37 mouse cellular contexts compared by ENCODE assay signal in the genomic region with DNA sequence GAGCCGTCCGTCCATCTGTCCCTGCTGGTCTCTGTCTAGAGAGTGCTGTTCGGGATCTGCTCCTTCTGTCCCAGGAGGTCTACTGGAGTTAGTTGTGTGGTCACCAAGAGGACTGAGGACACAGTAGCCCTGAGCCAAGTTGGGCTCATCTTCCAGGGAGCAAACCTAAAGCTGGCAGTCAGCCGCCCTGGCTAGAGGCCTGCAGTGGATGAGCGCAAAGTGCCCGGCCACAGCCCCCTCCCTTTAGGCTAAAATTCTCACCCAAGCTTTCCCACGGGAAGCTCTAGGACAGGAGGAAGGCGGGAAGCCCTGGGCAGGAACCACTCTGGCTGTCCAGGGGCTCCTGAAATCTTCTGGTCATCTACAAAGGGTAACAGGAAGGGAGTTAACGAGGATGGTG. TPM values are rescaled to one million over a fixed set of nuclear protein-coding genes. Genes with fewer than 3 reads are reported as not detected.
DNase-seq lines count a peak whose midpoint lies in the region; ATAC-seq and TF ChIP-seq lines count a peak whose summit lies in the region.
"Had no signal": no experiment of that assay in that cellular context is flagged by ENCODE, and none has a peak within 500 bp of the region (broad histone marks: within the 10 kb centered on the region; RNA-seq: fewer than 3 reads in every experiment).

No protein-coding gene starts in this region.

- ATAC-seq in hindbrain, postnatal 0 days: no peak
- no peak for ATAC-seq in hindbrain, embryonic 13.5 days (ENCODE audit: low FRiP score)
- ATAC-seq: intestine, embryonic 16.5 days; Patski had no signal

- H3K27me3 ChIP-seq in hindbrain, postnatal 0 days (ENCODE audit: insufficient read depth, low read length): no peaks in the 10 kb centered on the region
- no peaks in the 10 kb centered on the region for H3K27me3 ChIP-seq in hindbrain, embryonic 13.5 days
- H3K27me3 ChIP-seq: heart, embryonic 13.5 days; limb, embryonic 15.5 days; liver, embryonic 15.5 days; neural tube, embryonic 12.5 days; Patski had no signal

- H3K9ac ChIP-seq in hindbrain, postnatal 0 days (replicated peaks; ENCODE audit: low read length): no peak overlapping the region
- H3K9ac ChIP-seq in hindbrain, embryonic 13.5 days: no peak overlapping the region
- H3K9ac ChIP-seq: heart, embryonic 13.5 days; limb, embryonic 15.5 days; liver, embryonic 15.5 days; neural tube, embryonic 12.5 days had no signal

- H3K4me2 ChIP-seq in hindbrain, postnatal 0 days (ENCODE audit: low read depth, low read length): no peak overlapping the region
- H3K4me2 ChIP-seq in hindbrain, embryonic 13.5 days: no peak overlapping the region
- H3K4me2 ChIP-seq: heart, embryonic 13.5 days; limb, embryonic 15.5 days; liver, embryonic 15.5 days; midbrain, embryonic 11.5 days; neural tube, embryonic 12.5 days had no signal

- TF ChIP-seq CTCF in hindbrain, postnatal 0 days (IDR thresholded peaks at IDR 0.05; ENCODE audit: low read depth): no peak

- 58% methylated on average over 9 of the region's 9 CpGs for WGBS in hindbrain, postnatal 0 days
- WGBS in hindbrain, embryonic 13.5 days: 80% methylated on average over 9 of the region's 9 CpGs

- no peak overlapping the region for H3K27ac ChIP-seq in hindbrain, postnatal 0 days
- H3K27ac ChIP-seq in hindbrain, embryonic 13.5 days: no peak overlapping the region
- H3K27ac ChIP-seq: gastrocnemius, adult 2 months; heart, adult 2 months; heart, embryonic 13.5 days; kidney, postnatal 0 days; limb, embryonic 10.5 days; limb, embryonic 15.5 days; liver, embryonic 15.5 days; neural tube, embryonic 12.5 days; stomach, postnatal 0 days had no signal

- peaks cover 37% of the 10 kb centered on the region for H3K36me3 ChIP-seq in hindbrain, postnatal 0 days (ENCODE audit: insufficient read depth, low read length)
- H3K36me3 ChIP-seq in hindbrain, embryonic 13.5 days: peaks cover 56% of the 10 kb centered on the region

- DNase-seq in cerebellum, postnatal 14 days: peak; percentile 44 to 48
- no peak for DNase-seq in cerebellum, postnatal 4 days (ENCODE audit: low spot score in 2 of 2)
- DNase-seq in hindbrain, postnatal 0 days (ENCODE audit: low spot score): peak; percentile 31
- DNase-seq in lung, postnatal 10 days: peak; percentile 55
- no peak for DNase-seq in lung, postnatal 14 days
- peak; percentile 18 for DNase-seq in Muller cell, postnatal 12 days (ENCODE audit: inconsistent ontology term)
- DNase-seq: adrenal gland, postnatal 14 days; cerebellum, adult 11 months; cerebellum, adult 9-10 months; gastrocnemius, adult 2 months; gastrocnemius, postnatal 36 days; heart, adult 2 months; heart, postnatal 10 days; kidney, adult 8-10 months; kidney, postnatal 4 days; right cerebral cortex, postnatal 4 days; thymus, adult 18-20 months; thymus, postnatal 25 days had no signal

- H3K9me3 ChIP-seq in hindbrain, postnatal 0 days (ENCODE audit: low read length): no peaks in the 10 kb centered on the region
- no peaks in the 10 kb centered on the region for H3K9me3 ChIP-seq in hindbrain, embryonic 13.5 days
- H3K9me3 ChIP-seq: G1E; heart, embryonic 13.5 days; limb, embryonic 10.5 days; limb, embryonic 15.5 days; liver, embryonic 15.5 days; neural tube, embryonic 12.5 days had no signal

- H3K4me1 ChIP-seq in hindbrain, postnatal 0 days (ENCODE audit: insufficient read depth, low read length): no peaks in the 10 kb centered on the region
- H3K4me1 ChIP-seq in hindbrain, embryonic 13.5 days (replicated peaks): 0 out of 2 replicates have a peak, but pooled peaks cover 9% of the 10 kb centered on the region
- H3K4me1 ChIP-seq: neural tube, embryonic 12.5 days had no signal

- no peak overlapping the region for H3K4me3 ChIP-seq in hindbrain, postnatal 0 days (ENCODE audit: low read length)
- no peak overlapping the region for H3K4me3 ChIP-seq in hindbrain, embryonic 13.5 days
- H3K4me3 ChIP-seq: gastrocnemius, adult 2 months; heart, adult 2 months; heart, embryonic 13.5 days; limb, embryonic 10.5 days; limb, embryonic 15.5 days; liver, embryonic 15.5 days; neural tube, embryonic 12.5 days had no signal

RNA-seq across cellular contexts. Expression of a gene that starts 19.7 kb away (rescaled TPM):
- total RNA-seq in hindbrain, postnatal 0 days (2014; rRNA removed): 0.18 and 0.58 TPM in 2 replicates
- polyA plus RNA-seq in hindbrain, postnatal 0 days (2015; fragmentation: Nextera tagmentation; extraction: Ambion mirVana): 0.11 and 0.16 TPM in 2 replicates
- polyA plus RNA-seq in hindbrain, embryonic 13.5 days (2015; fragmentation: Nextera tagmentation; extraction: Ambion mirVana): not detected in 2 replicates
- total RNA-seq: adrenal gland, postnatal 14 days; G1E; gastrocnemius, adult 2 months; gastrocnemius, postnatal 36 days; heart, adult 2 months; heart, postnatal 10 days; hematopoietic stem cell, adult 5-6 weeks; layer of hippocampus, adult 8-10 months; layer of hippocampus, postnatal 25 days; megakaryocyte progenitor cell, adult 5-6 weeks had no signal
- polyA plus RNA-seq: embryonic facial prominence, embryonic 11.5 days; forebrain, embryonic 16.5 days; G1E; heart, adult 2 months; heart, embryonic 13.5 days; limb, embryonic 10.5 days; limb, embryonic 15.5 days; liver, embryonic 15.5 days; lung, postnatal 0 days; midbrain, embryonic 11.5 days; neural tube, embryonic 12.5 days; Patski; stomach, postnatal 0 days had no signal

RNA-seq across cellular contexts. Expression of a gene that starts 22.4 kb away (rescaled TPM):
- 58.3 and 60.3 TPM in 2 replicates for total RNA-seq in hindbrain, postnatal 0 days (2014; rRNA removed)
- 15.8 and 16.2 TPM in 2 replicates for polyA plus RNA-seq in hindbrain, postnatal 0 days (2015; fragmentation: Nextera tagmentation; extraction: Ambion mirVana)
- 13.8 and 15.7 TPM in 2 replicates for polyA plus RNA-seq in hindbrain, embryonic 13.5 days (2015; fragmentation: Nextera tagmentation; extraction: Ambion mirVana)

RNA-seq across cellular contexts. Expression of a gene that starts 51.3 kb away (rescaled TPM):
- total RNA-seq in hindbrain, postnatal 0 days (2014; rRNA removed): not detected in 2 replicates
- polyA plus RNA-seq in hindbrain, postnatal 0 days (2015; fragmentation: Nextera tagmentation; extraction: Ambion mirVana): not detected in 2 replicates
- 0.09 and 0.13 TPM in 2 replicates for polyA plus RNA-seq in hindbrain, embryonic 13.5 days (2015; fragmentation: Nextera tagmentation; extraction: Ambion mirVana)
- total RNA-seq: G1E; gastrocnemius, adult 2 months; layer of hippocampus, postnatal 25 days had no signal

RNA-seq across cellular contexts. Expression of a gene that starts 56.9 kb away (rescaled TPM):
- 79.2 and 79.4 TPM in 2 replicates for total RNA-seq in hindbrain, postnatal 0 days (2014; rRNA removed)
- polyA plus RNA-seq in hindbrain, postnatal 0 days (2015; fragmentation: Nextera tagmentation; extraction: Ambion mirVana): 22.5 and 22.6 TPM in 2 replicates
- 23.2 and 23.8 TPM in 2 replicates for polyA plus RNA-seq in hindbrain, embryonic 13.5 days (2015; fragmentation: Nextera tagmentation; extraction: Ambion mirVana)

Comparison
In these comparisons a context has a peak if more than half of its experiments do, and no peak if none do; other contexts are left out.
1. DNase-seq: peak in cerebellum, postnatal 14 days (2 of 2), hindbrain, postnatal 0 days (single experiment), lung, postnatal 10 days (single experiment) and Muller cell, postnatal 12 days (single experiment); none in cerebellum, postnatal 4 days (0 of 2) and lung, postnatal 14 days (single experiment).